Mouse (Mus musculus) cerebellum, adult 2 months (tissue): ENCODE measurements around the gene Slc25a12.

ENCODE experiments used
- CTCF ChIP-seq: fragments of 200-500 bp; IDR thresholded peaks from 2 replicates; pipeline ENCODE4 v1.5.1; 2011; ENCODE audit warnings: low read depth, mild to moderate bottlenecking, control low read depth, low read length, moderate library complexity, borderline replicate concordance; ENCODE audit not compliant: insufficient read depth
- POLR2A ChIP-seq: fragments of 200-500 bp; IDR thresholded peaks from 2 replicates; pipeline ENCODE4 v1.6.1; 2011; ENCODE audit warnings: low read length, control low read depth, borderline replicate concordance; ENCODE audit not compliant: insufficient read depth

DNA sequence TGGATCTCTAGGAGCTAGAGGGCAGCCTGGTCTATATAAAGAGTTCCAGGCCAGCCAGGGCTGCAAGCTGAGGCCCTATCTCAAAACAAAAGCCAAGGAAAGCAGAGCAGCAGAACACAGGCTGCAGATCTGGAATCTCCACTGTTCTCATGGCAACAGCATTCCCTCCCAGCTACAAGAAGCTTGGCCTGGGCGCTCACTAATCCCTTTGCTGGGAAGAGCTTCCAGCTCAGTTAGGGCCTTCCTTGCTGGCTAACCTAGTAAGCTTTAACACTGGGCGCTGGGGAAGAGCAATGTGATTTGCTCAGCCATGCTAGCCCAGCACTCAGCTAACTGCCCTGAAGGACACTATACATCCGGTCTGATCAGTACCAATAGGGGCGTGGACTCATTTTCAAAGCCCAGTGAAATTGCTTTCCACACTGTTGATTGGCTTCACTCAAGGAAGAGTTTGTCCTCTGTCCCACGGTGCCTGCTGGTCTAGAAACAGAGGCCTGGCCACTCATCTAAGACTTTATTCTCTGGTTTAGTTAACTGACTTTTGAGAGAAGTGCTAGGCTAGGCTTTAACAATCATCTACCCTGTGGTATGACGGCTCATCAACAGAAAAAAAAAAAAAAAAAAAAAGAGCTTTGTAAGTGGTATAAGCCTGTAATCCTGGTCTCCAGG is 77.3 kb downstream of the Slc25a12 start:
- TF ChIP-seq POLR2A = no peak
- no peak for TF ChIP-seq CTCF
